Mouse (Mus musculus): ENCODE results near the gene Ap2a1.

DNA sequence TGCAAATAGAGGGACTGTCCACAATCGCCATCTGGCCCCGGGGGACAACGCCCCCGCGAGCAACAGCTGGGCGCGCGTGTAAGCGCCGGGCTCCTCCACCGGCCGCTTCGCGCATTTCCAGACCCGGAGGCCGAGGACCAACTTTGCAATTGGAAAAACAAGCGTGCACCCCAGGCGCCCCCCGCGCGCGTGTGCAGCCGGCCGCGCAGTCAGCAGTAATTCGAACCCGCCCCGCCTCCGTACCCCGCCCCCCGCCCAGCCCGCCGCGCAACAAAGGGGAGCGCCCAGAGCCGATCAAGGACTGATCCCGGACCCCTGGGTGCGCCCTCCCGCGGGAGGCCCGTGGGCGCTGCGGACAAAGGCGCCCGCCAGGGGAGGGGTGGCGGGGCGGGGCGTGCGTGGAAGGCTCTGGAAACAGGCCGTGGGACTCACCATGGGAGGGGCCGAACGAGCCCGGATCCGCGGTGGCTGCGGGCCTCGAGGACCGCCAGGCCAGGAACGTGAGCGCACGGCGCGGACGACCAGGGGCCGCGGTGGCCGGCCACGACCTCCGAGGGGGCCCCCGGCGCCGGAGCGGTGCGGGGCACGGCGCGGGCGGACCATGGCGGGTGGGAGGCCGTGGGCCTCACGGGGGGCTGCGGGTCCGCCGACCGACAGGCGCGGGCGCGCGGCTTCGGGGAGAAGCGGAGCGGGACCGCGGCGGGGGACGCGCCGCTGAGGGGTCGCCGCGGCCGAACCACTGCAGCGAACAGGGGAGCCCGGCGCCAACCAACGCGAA, 60.2 kb downstream of the Ap2a1 start:
- TF ChIP-seq POLR2A (IDR thresholded peaks at IDR 0.05; ENCODE audit: borderline replicate concordance, insufficient read depth, low read length): no peak
- TF ChIP-seq CTCF (IDR thresholded peaks at IDR 0.05; ENCODE audit: borderline replicate concordance, insufficient read depth, low read depth, low read length): no peak
